Mouse (Mus musculus): ENCODE measurements around the gene Mvb12b. TPM values are rescaled to one million over a fixed set of nuclear protein-coding genes. Genes with fewer than 3 reads are reported as not detected.

Mvb12b gene
- polyA plus RNA-seq, 1 experiment from 2014 or later = 24.0 TPM

- ATAC-seq (replicated peaks; ENCODE audit: low FRiP score, low read depth) = no peak
- WGBS = 92% methylated on average over 3 of the region's 3 CpGs
- no peak for TF ChIP-seq CTCF (IDR thresholded peaks at IDR 0.05; ENCODE audit: low read depth)
- Histone ChIP-seq H3K9me3 (replicated peaks; ENCODE audit: low read length) (no peaks in the 10 kb centered on the region), H3K36me3 (ENCODE audit: insufficient read depth, low read length) (peaks cover 34% of the 10 kb centered on the region; the same call in 1 of the 2 replicates), H3K27ac (no peak overlapping the region), H3K4me3 (replicated peaks; ENCODE audit: low read depth, low read length) (no peak overlapping the region), H3K27me3 (ENCODE audit: insufficient read depth, low read length) (no peaks in the 10 kb centered on the region), H3K4me2 (ENCODE audit: low read length) (no peak overlapping the region), H3K4me1 (replicated peaks; ENCODE audit: insufficient read depth, low read length) (no peaks in the 10 kb centered on the region), H3K9ac (ENCODE audit: low read depth, low read length) (no peak overlapping the region)
- DNase-seq (ENCODE audit: low spot score) = no peak
These were observed 67.3 kb downstream of the Mvb12b start for GRCm38 (mm10) chr2:33820450-33820849.

GRCm38 (mm10) chr2:33820037-33820436 is 67.7 kb downstream of the Mvb12b start:
- Histone ChIP-seq H3K4me3 (replicated peaks; ENCODE audit: low read depth, low read length) (no peak overlapping the region), H3K36me3 (ENCODE audit: insufficient read depth, low read length) (peaks cover 30% of the 10 kb centered on the region; the same call in 1 of the 2 replicates), H3K27ac (no peak overlapping the region), H3K9ac (ENCODE audit: low read depth, low read length) (no peak overlapping the region), H3K4me2 (ENCODE audit: low read length) (no peak overlapping the region), H3K9me3 (replicated peaks; ENCODE audit: low read length) (no peaks in the 10 kb centered on the region), H3K4me1 (replicated peaks; ENCODE audit: insufficient read depth, low read length) (no peaks in the 10 kb centered on the region), H3K27me3 (ENCODE audit: insufficient read depth, low read length) (no peaks in the 10 kb centered on the region)
- DNase-seq (ENCODE audit: low spot score) (no peak), ATAC-seq (replicated peaks; ENCODE audit: low FRiP score, low read depth) (no peak)
- TF ChIP-seq CTCF (IDR thresholded peaks at IDR 0.05; ENCODE audit: low read depth) = no peak
- 93% methylated on average over 5 of the region's 5 CpGs for WGBS

GRCm38 (mm10) chr2:33818385-33818784 is 69.4 kb downstream of the Mvb12b start:
- Histone ChIP-seq H3K4me1 (replicated peaks; ENCODE audit: insufficient read depth, low read length) (no peaks in the 10 kb centered on the region), H3K4me3 (replicated peaks; ENCODE audit: low read depth, low read length) (no peak overlapping the region), H3K36me3 (ENCODE audit: insufficient read depth, low read length) (peaks cover 22% of the 10 kb centered on the region; the same call in 1 of the 2 replicates), H3K4me2 (ENCODE audit: low read length) (no peak overlapping the region), H3K9ac (ENCODE audit: low read depth, low read length) (no peak overlapping the region), H3K27ac (no peak overlapping the region), H3K27me3 (ENCODE audit: insufficient read depth, low read length) (no peaks in the 10 kb centered on the region), H3K9me3 (replicated peaks; ENCODE audit: low read length) (no peaks in the 10 kb centered on the region)
- WGBS = 87% methylated on average over 2 of the region's 2 CpGs
- no peak for ATAC-seq (replicated peaks; ENCODE audit: low FRiP score, low read depth)
- no peak for DNase-seq (ENCODE audit: low spot score)
- TF ChIP-seq CTCF (IDR thresholded peaks at IDR 0.05; ENCODE audit: low read depth) = no peak

- no peak for ATAC-seq (replicated peaks; ENCODE audit: low FRiP score, low read depth)
- H3K9me3 ChIP-seq (replicated peaks; ENCODE audit: low read length) = no peaks in the 10 kb centered on the region
- 0 out of 2 replicates have a peak, but pooled peaks cover 19% of the 10 kb centered on the region for H3K36me3 ChIP-seq (ENCODE audit: insufficient read depth, low read length)
- WGBS = 60% methylated on average over 9 of the region's 9 CpGs
- H3K4me3 ChIP-seq (replicated peaks; ENCODE audit: low read depth, low read length) = no peak overlapping the region
- H3K4me2 ChIP-seq (ENCODE audit: low read length) = no peak overlapping the region
- H3K9ac ChIP-seq (ENCODE audit: low read depth, low read length) = no peak overlapping the region
- no peak for DNase-seq (ENCODE audit: low spot score)
- no peak overlapping the region for H3K27ac ChIP-seq
- no peaks in the 10 kb centered on the region for H3K27me3 ChIP-seq (ENCODE audit: insufficient read depth, low read length)
- H3K4me1 ChIP-seq (replicated peaks; ENCODE audit: insufficient read depth, low read length) = no peaks in the 10 kb centered on the region
- no peak for TF ChIP-seq CTCF (IDR thresholded peaks at IDR 0.05; ENCODE audit: low read depth)
These were observed 69.9 kb downstream of the Mvb12b start for GRCm38 (mm10) chr2:33817663-33818346.

GRCm38 (mm10) chr2:33817080-33817479 is 70.7 kb downstream of the Mvb12b start:
- no peaks in the 10 kb centered on the region for H3K9me3 ChIP-seq (replicated peaks; ENCODE audit: low read length)
- H3K36me3 ChIP-seq (ENCODE audit: insufficient read depth, low read length) = 0 out of 2 replicates have a peak, but pooled peaks cover 19% of the 10 kb centered on the region
- 81% methylated on average over 4 of the region's 4 CpGs for WGBS
- no peak for ATAC-seq (replicated peaks; ENCODE audit: low FRiP score, low read depth)
- H3K4me1 ChIP-seq (replicated peaks; ENCODE audit: insufficient read depth, low read length) = no peaks in the 10 kb centered on the region
- no peak for DNase-seq (ENCODE audit: low spot score)
- H3K27ac ChIP-seq = no peak overlapping the region
- no peak overlapping the region for H3K4me2 ChIP-seq (ENCODE audit: low read length)
- TF ChIP-seq CTCF (IDR thresholded peaks at IDR 0.05; ENCODE audit: low read depth) = no peak
- no peak overlapping the region for H3K9ac ChIP-seq (ENCODE audit: low read depth, low read length)
- no peaks in the 10 kb centered on the region for H3K27me3 ChIP-seq (ENCODE audit: insufficient read depth, low read length)
- no peak overlapping the region for H3K4me3 ChIP-seq (replicated peaks; ENCODE audit: low read depth, low read length)

GRCm38 (mm10) chr2:33814581-33814980 is 73.2 kb downstream of the Mvb12b start:
- DNase-seq (ENCODE audit: low spot score) = no peak
- Histone ChIP-seq H3K27ac (no peak overlapping the region), H3K27me3 (ENCODE audit: insufficient read depth, low read length) (no peaks in the 10 kb centered on the region), H3K9me3 (replicated peaks; ENCODE audit: low read length) (no peaks in the 10 kb centered on the region), H3K4me1 (replicated peaks; ENCODE audit: insufficient read depth, low read length) (no peaks in the 10 kb centered on the region), H3K36me3 (ENCODE audit: insufficient read depth, low read length) (0 out of 2 replicates have a peak, but pooled peaks cover 10% of the 10 kb centered on the region), H3K4me2 (ENCODE audit: low read length) (no peak overlapping the region), H3K9ac (ENCODE audit: low read depth, low read length) (no peak overlapping the region), H3K4me3 (replicated peaks; ENCODE audit: low read depth, low read length) (no peak overlapping the region)
- no peak for TF ChIP-seq CTCF (IDR thresholded peaks at IDR 0.05; ENCODE audit: low read depth)
- WGBS = 79% methylated on average over 8 of the region's 8 CpGs
- no peak for ATAC-seq (replicated peaks; ENCODE audit: low FRiP score, low read depth)
